Mouse (Mus musculus) stomach, postnatal 0 days (tissue): ENCODE measurements at regions not wholly inside any gene's neighbourhood (a gene's known extent, or its start where the extent isn't known, plus 50 kb on each side); places are given as distances from the start of the nearest gene placed in this dataset.

ENCODE experiments used
- CTCF ChIP-seq: IDR thresholded peaks from 2 replicates; pipeline ENCODE4 v1.5.1; 2016; ENCODE audit warnings: antibody characterized with exemption, low read depth, mild to moderate bottlenecking, moderate library complexity
- EP300 ChIP-seq: optimal IDR thresholded peaks from 2 replicates; pipeline ENCODE3; 2016; ENCODE audit warnings: antibody characterized with exemption

DNA sequence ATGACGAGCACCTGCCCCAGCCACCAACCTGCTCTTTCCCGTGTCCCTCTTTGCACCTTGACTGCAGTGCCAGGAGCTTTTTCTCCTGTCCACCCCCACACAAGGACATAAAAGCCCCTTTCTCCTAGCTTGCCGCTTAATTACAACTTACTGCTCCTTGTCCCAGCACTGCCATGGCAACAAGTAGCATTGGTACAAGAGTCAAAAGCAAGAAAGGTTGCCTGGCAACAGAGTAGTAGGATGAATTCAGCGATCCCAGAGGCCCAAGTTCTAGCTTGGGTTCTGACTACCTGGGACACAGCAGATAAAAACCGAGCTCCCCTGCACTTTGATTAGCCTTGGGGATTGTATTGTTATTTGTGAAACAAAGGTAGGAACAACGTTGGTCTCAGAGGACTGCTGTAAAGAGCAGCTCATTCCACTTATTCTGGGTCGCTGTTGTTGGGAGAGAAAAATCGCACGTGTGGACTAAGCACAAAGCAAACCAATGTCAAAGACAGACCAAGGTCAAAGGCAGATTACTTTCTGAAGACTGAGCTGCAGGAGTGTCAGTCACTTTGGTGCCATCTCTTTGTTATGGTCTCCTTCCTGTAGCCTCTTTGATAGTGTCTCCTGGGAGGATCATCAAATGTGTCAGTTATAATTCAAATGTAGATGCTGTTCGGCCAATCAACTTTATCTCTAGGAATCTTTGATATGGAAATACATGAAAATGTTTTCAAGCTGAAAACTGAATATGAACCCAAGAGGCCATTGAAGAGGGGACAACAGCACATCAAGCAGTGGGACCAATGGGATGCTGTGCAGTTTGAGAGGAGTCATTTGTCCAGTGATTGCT lies 65.2 kb upstream of the Arntl start:
- TF ChIP-seq CTCF (no peak), EP300 (no peak)
